Comparison of ENCODE assay signal across 8 mouse cellular contexts in genomic region chr10:117663865-117664200, GRCm38 (mm10). TPM values are rescaled to one million over a fixed set of nuclear protein-coding genes. Genes with fewer than 3 reads are reported as not detected.
DNase-seq lines count a peak whose midpoint lies in the region; ATAC-seq lines count a peak whose summit lies in the region.

No protein-coding gene starts in this region.

- H3K4me1 ChIP-seq in forebrain, embryonic 12.5 days: peaks cover 5% of the 10 kb centered on the region; the same call in 1 of the 2 replicates
- no peaks in the 10 kb centered on the region; the same call in 1 of the 2 replicates for H3K4me1 ChIP-seq in forebrain, embryonic 11.5 days (replicated peaks; ENCODE audit: control insufficient read depth, insufficient read depth, low read length)
- H3K4me1 ChIP-seq in embryonic facial prominence, embryonic 10.5 days: peaks cover 23% of the 10 kb centered on the region

- H3K36me3 ChIP-seq in forebrain, embryonic 12.5 days (replicated peaks): no peaks in the 10 kb centered on the region
- H3K36me3 ChIP-seq in forebrain, embryonic 11.5 days (ENCODE audit: control insufficient read depth, insufficient read depth, low read length): no peaks in the 10 kb centered on the region
- H3K36me3 ChIP-seq in embryonic facial prominence, embryonic 10.5 days (replicated peaks): no peaks in the 10 kb centered on the region

- no peak overlapping the region for H3K9ac ChIP-seq in forebrain, embryonic 12.5 days
- no peak overlapping the region for H3K9ac ChIP-seq in forebrain, embryonic 11.5 days (ENCODE audit: low read length)

- H3K27me3 ChIP-seq in forebrain, embryonic 12.5 days: no peaks in the 10 kb centered on the region
- no peaks in the 10 kb centered on the region for H3K27me3 ChIP-seq in forebrain, embryonic 11.5 days (ENCODE audit: control insufficient read depth, insufficient read depth, low read length)
- no peaks in the 10 kb centered on the region for H3K27me3 ChIP-seq in embryonic facial prominence, embryonic 10.5 days (replicated peaks; ENCODE audit: low read depth, poor library complexity, severe bottlenecking)

- peak overlapping the region; percentile 19; the same call in 1 of the 2 replicates for H3K4me2 ChIP-seq in forebrain, embryonic 12.5 days
- no peak overlapping the region for H3K4me2 ChIP-seq in forebrain, embryonic 11.5 days (ENCODE audit: low read depth, low read length, severe bottlenecking)

- H3K9me3 ChIP-seq in forebrain, embryonic 12.5 days: no peaks in the 10 kb centered on the region
- no peaks in the 10 kb centered on the region for H3K9me3 ChIP-seq in forebrain, embryonic 11.5 days (ENCODE audit: control insufficient read depth, low read length)
- no peaks in the 10 kb centered on the region for H3K9me3 ChIP-seq in embryonic facial prominence, embryonic 10.5 days

- H3K4me3 ChIP-seq in forebrain, embryonic 12.5 days (replicated peaks): no peak overlapping the region
- no peak overlapping the region for H3K4me3 ChIP-seq in forebrain, embryonic 11.5 days (ENCODE audit: low read depth, low read length)
- H3K4me3 ChIP-seq in embryonic facial prominence, embryonic 10.5 days: peak overlapping the region; percentile 39

- DNase-seq in forebrain, embryonic 11.5 days (ENCODE audit: low spot score): no peak
- peak; percentile 60 for DNase-seq in embryonic facial prominence, embryonic 10.5 days (ENCODE audit: low spot score)
- DNase-seq in kidney, postnatal 10 days: peak; percentile 83
- peak; percentile 35 for DNase-seq in lung, postnatal 14 days
- DNase-seq in right cerebral cortex, adult 18-20 months: no peak
- DNase-seq in gastrocnemius, postnatal 10 days: no peak

- 22% methylated on average over 9 of the region's 9 CpGs for WGBS in forebrain, embryonic 12.5 days
- 23% methylated on average over 9 of the region's 9 CpGs for WGBS in forebrain, embryonic 11.5 days
- 17% methylated on average over 9 of the region's 9 CpGs for WGBS in embryonic facial prominence, embryonic 10.5 days

- ATAC-seq in forebrain, embryonic 12.5 days (ENCODE audit: low FRiP score): no peak
- no peak for ATAC-seq in forebrain, embryonic 11.5 days (replicated peaks; ENCODE audit: low FRiP score)
- no peak for ATAC-seq in monocyte, adult 5-6 weeks (replicated peaks; ENCODE audit: insufficient number of reproducible peaks, low FRiP score, low TSS enrichment, poor library complexity, severe bottlenecking)

- no peak overlapping the region for H3K27ac ChIP-seq in forebrain, embryonic 12.5 days
- no peak overlapping the region for H3K27ac ChIP-seq in forebrain, embryonic 11.5 days (ENCODE audit: low read depth, low read length)
- peak overlapping the region; percentile 63; the same call in 1 of the 2 replicates for H3K27ac ChIP-seq in embryonic facial prominence, embryonic 10.5 days (replicated peaks)

RNA-seq across cellular contexts. Expression of gene Cpm, which starts 34.5 kb away (rescaled TPM):
- polyA plus RNA-seq in forebrain, embryonic 12.5 days (2016; fragmentation: Nextera tagmentation; extraction: Ambion mirVana): 5.2 and 6.5 TPM in 2 replicates
- polyA plus RNA-seq in forebrain, embryonic 11.5 days (2014; fragmentation: Nextera tagmentation; extraction: Ambion mirVana): 4.1 and 5.0 TPM in 2 replicates
- polyA plus RNA-seq in embryonic facial prominence, embryonic 10.5 days (2016; fragmentation: Nextera tagmentation; extraction: Ambion mirVana): 8.3 and 11.6 TPM in 2 replicates
- total RNA-seq in gastrocnemius, postnatal 10 days (2021): 1 to 10 TPM; 9.3 to 10.0 TPM
- total RNA-seq in monocyte, adult 5-6 weeks (2017): 2.1 to 7.3 TPM (median 4.2 TPM) in 3 replicates

RNA-seq across cellular contexts. Expression of gene Mdm2, which starts 46.7 kb away (rescaled TPM):
- 76.5 and 86.4 TPM in 2 replicates for polyA plus RNA-seq in forebrain, embryonic 12.5 days (2016; fragmentation: Nextera tagmentation; extraction: Ambion mirVana)
- 75.9 and 91.6 TPM in 2 replicates for polyA plus RNA-seq in forebrain, embryonic 11.5 days (2014; fragmentation: Nextera tagmentation; extraction: Ambion mirVana)
- polyA plus RNA-seq in embryonic facial prominence, embryonic 10.5 days (2016; fragmentation: Nextera tagmentation; extraction: Ambion mirVana): 58.9 and 64.4 TPM in 2 replicates
- 10 to 100 TPM; 34.1 to 36.4 TPM for total RNA-seq in gastrocnemius, postnatal 10 days (2021)
- 159 to 175 TPM (median 170 TPM) in 3 replicates for total RNA-seq in monocyte, adult 5-6 weeks (2017)

Comparison
In these comparisons a context has a peak if more than half of its experiments do, and no peak if none do; other contexts are left out.
1. DNase-seq: peak in embryonic facial prominence, embryonic 10.5 days (single experiment), kidney, postnatal 10 days (single experiment) and lung, postnatal 14 days (single experiment); none in forebrain, embryonic 11.5 days (single experiment), right cerebral cortex, adult 18-20 months (single experiment) and gastrocnemius, postnatal 10 days (single experiment).